ENCODE assay signal across 8 mouse cellular contexts in genomic region chr7:41633221-41633984, GRCm38 (mm10). TPM values are rescaled to one million over a fixed set of nuclear protein-coding genes. Genes with fewer than 3 reads are reported as not detected.
A peak's percentile ranks its signal among the peaks of the same experiment; 100 is the strongest.
DNase-seq lines count a peak whose midpoint lies in the region; ATAC-seq lines count a peak whose summit lies in the region.

No protein-coding gene starts in this region.

- H3K27me3 ChIP-seq in heart, embryonic 10.5 days (ENCODE audit: insufficient read depth, poor library complexity, severe bottlenecking), result no peaks in the 10 kb centered on the region
- H3K27me3 ChIP-seq in kidney, embryonic 15.5 days, result no peaks in the 10 kb centered on the region

- WGBS in heart, embryonic 10.5 days, result under 1% methylated on average over 26 of the region's 26 CpGs
- under 1% methylated on average over 26 of the region's 26 CpGs for WGBS in kidney, embryonic 15.5 days

- peak; percentile 80 to 82 for DNase-seq in B cell, adult 2 months
- peak; percentile 99 for DNase-seq in brain, adult 2 months (ENCODE audit: low read depth, low spot score)
- DNase-seq in heart, embryonic 10.5 days (ENCODE audit: low spot score), result peak; percentile 95
- peak; percentile 87 for DNase-seq in liver
- DNase-seq in spleen, postnatal 4 days (ENCODE audit: low spot score in 2 of 2), result peak; percentile 80 to 86

- H3K9me3 ChIP-seq in heart, embryonic 10.5 days, result 0 out of 2 replicates have a peak, but pooled peaks cover under 1% of the 10 kb centered on the region
- H3K9me3 ChIP-seq in kidney, embryonic 15.5 days (replicated peaks), result peaks cover 7% of the 10 kb centered on the region; the same call in 1 of the 2 replicates

- H3K27ac ChIP-seq in heart, embryonic 10.5 days, result peak overlapping the region; percentile 92
- peak overlapping the region; percentile 98 for H3K27ac ChIP-seq in kidney, embryonic 15.5 days

- peaks cover 42% of the 10 kb centered on the region for H3K36me3 ChIP-seq in heart, embryonic 10.5 days
- H3K36me3 ChIP-seq in kidney, embryonic 15.5 days, result peaks cover 42% of the 10 kb centered on the region

- peak; percentile 97 for ATAC-seq in erythroblast, adult 5-6 weeks (replicated peaks; ENCODE audit: low FRiP score, poor library complexity, severe bottlenecking)
- peak; percentile 98 for ATAC-seq in kidney, embryonic 15.5 days (replicated peaks; ENCODE audit: low FRiP score)
- ATAC-seq in monocyte, adult 5-6 weeks (replicated peaks; ENCODE audit: insufficient number of reproducible peaks, low FRiP score, low TSS enrichment, poor library complexity, severe bottlenecking), result peak; percentile 93

- H3K4me1 ChIP-seq in heart, embryonic 10.5 days, result no peaks in the 10 kb centered on the region
- peaks cover 7% of the 10 kb centered on the region; the same call in 1 of the 2 replicates for H3K4me1 ChIP-seq in kidney, embryonic 15.5 days

- H3K9ac ChIP-seq in kidney, embryonic 15.5 days, result peak overlapping the region; percentile 60

- H3K4me3 ChIP-seq in heart, embryonic 10.5 days, result peak overlapping the region; percentile 79
- H3K4me3 ChIP-seq in kidney, embryonic 15.5 days (replicated peaks), result peak overlapping the region; percentile 76

- H3K4me2 ChIP-seq in kidney, embryonic 15.5 days, result peak overlapping the region; percentile 95

RNA-seq across cellular contexts. Expression of gene Zfp788, which starts 0.4 kb away (rescaled TPM):
- total RNA-seq in erythroblast, adult 5-6 weeks (2015; ENCODE audit: low replicate concordance), result 2.1 TPM in 1 of 2 replicates, not detected in the other
- total RNA-seq in erythroblast, adult 5-6 weeks (2017; ENCODE audit: low replicate concordance), result 1.8 and 2.4 TPM in 2 replicates
- polyA plus RNA-seq in heart, embryonic 10.5 days (2016; fragmentation: Nextera tagmentation; extraction: Ambion mirVana), result 6.4 and 8.9 TPM in 2 replicates
- polyA plus RNA-seq in kidney, embryonic 15.5 days (2015; fragmentation: Nextera tagmentation; extraction: Ambion mirVana), result 10.5 and 11.7 TPM in 2 replicates
- 8.6 to 11.7 TPM (median 10.1 TPM) in 3 replicates for total RNA-seq in monocyte, adult 5-6 weeks (2017)

RNA-seq across cellular contexts. Expression of gene 2610021A01Rik, which starts 34.4 kb away (rescaled TPM):
- total RNA-seq in erythroblast, adult 5-6 weeks (2015; ENCODE audit: low replicate concordance), result 3.3 and 7.5 TPM in 2 replicates
- total RNA-seq in erythroblast, adult 5-6 weeks (2017; ENCODE audit: low replicate concordance), result 3.0 and 6.0 TPM in 2 replicates
- 8.9 and 10.1 TPM in 2 replicates for polyA plus RNA-seq in heart, embryonic 10.5 days (2016; fragmentation: Nextera tagmentation; extraction: Ambion mirVana)
- polyA plus RNA-seq in kidney, embryonic 15.5 days (2015; fragmentation: Nextera tagmentation; extraction: Ambion mirVana), result 12.5 and 15.9 TPM in 2 replicates
- 7.1 to 21.6 TPM (median 9.3 TPM) in 3 replicates for total RNA-seq in monocyte, adult 5-6 weeks (2017)

RNA-seq across cellular contexts. Expression of gene Gm6871, which starts 59.9 kb away (rescaled TPM):
- total RNA-seq in erythroblast, adult 5-6 weeks (2015; ENCODE audit: low replicate concordance), result not detected in 2 replicates
- 0.98 TPM in 1 of 2 replicates, not detected in the other for total RNA-seq in erythroblast, adult 5-6 weeks (2017; ENCODE audit: low replicate concordance)
- polyA plus RNA-seq in heart, embryonic 10.5 days (2016; fragmentation: Nextera tagmentation; extraction: Ambion mirVana), result 0.09 TPM in 1 of 2 replicates, not detected in the other
- 0.10 and 0.12 TPM in 2 replicates for polyA plus RNA-seq in kidney, embryonic 15.5 days (2015; fragmentation: Nextera tagmentation; extraction: Ambion mirVana)
- total RNA-seq in monocyte, adult 5-6 weeks (2017), result not detected in 3 replicates

Comparison
In these comparisons a context has a peak if more than half of its experiments do, and no peak if none do; other contexts are left out.
1. Peak in every context shown above with its lines: DNase-seq, ATAC-seq, H3K4me3 ChIP-seq and H3K27ac ChIP-seq.